Mouse (Mus musculus): ENCODE measurements around the gene S100a10. TPM values are rescaled to one million over a fixed set of nuclear protein-coding genes. Genes with fewer than 3 reads are reported as not detected.

S100a10 gene
- polyA plus RNA-seq, 1 experiment = 60.6 TPM

DNA sequence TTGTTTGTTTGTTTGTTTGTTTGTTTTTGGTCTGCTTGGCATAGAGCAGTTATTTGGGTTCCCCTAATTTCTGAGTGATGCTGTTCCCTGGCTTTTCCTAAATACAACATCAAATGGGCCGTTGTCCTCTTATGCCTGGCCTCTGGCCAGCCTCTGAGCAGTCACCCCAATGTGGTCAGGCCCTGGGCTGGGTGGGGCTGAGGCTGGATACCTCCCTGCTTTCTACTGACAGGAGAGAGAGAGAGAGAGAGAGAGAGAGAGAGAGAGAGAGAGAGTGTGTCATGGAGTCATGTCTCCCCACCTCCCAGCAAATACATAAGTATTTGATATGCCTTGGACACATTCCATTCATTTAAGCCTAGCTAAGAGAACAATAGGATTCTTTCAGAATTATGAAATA, 1.7 kb downstream of the S100a10 start:
- Histone ChIP-seq H3K27me3 (ENCODE audit: control insufficient read depth, insufficient read depth, low read length) (no peaks in the 10 kb centered on the region), H3K4me3 (replicated peaks; ENCODE audit: insufficient read depth, low read depth, low read length) (no peak overlapping the region), H3K27ac (ENCODE audit: insufficient read depth, low read length) (no peak overlapping the region), H3K4me1 (ENCODE audit: control insufficient read depth, insufficient read depth, low read length) (no peaks in the 10 kb centered on the region)
- TF ChIP-seq POLR2A (IDR thresholded peaks at IDR 0.05; ENCODE audit: borderline replicate concordance, insufficient read depth, low read length) (no peak), CTCF (IDR thresholded peaks at IDR 0.05; ENCODE audit: borderline replicate concordance, insufficient read depth, low read depth, low read length) (no peak)
- DNase-seq = no peak
- WGBS = 36% methylated on average over 1 of the region's 1 CpGs

- H3K27me3 ChIP-seq (ENCODE audit: control insufficient read depth, insufficient read depth, low read length) = no peaks in the 10 kb centered on the region
- no peaks in the 10 kb centered on the region for H3K4me1 ChIP-seq (ENCODE audit: control insufficient read depth, insufficient read depth, low read length)
- WGBS = 62% methylated on average over 4 of the region's 4 CpGs
- H3K4me3 ChIP-seq (replicated peaks; ENCODE audit: insufficient read depth, low read depth, low read length) = no peak overlapping the region
- DNase-seq = no peak
- H3K27ac ChIP-seq (ENCODE audit: insufficient read depth, low read length) = no peak overlapping the region
- no peak for TF ChIP-seq POLR2A (IDR thresholded peaks at IDR 0.05; ENCODE audit: borderline replicate concordance, insufficient read depth, low read length)
- no peak for TF ChIP-seq CTCF (IDR thresholded peaks at IDR 0.05; ENCODE audit: borderline replicate concordance, insufficient read depth, low read depth, low read length)
Measured at GRCm38 (mm10) chr3:93557471-93557870, 2.6 kb downstream of the S100a10 start.

GRCm38 (mm10) chr3:93559961-93560360, 5.1 kb downstream of the S100a10 start:
- Histone ChIP-seq H3K27me3 (ENCODE audit: control insufficient read depth, insufficient read depth, low read length) (no peaks in the 10 kb centered on the region), H3K27ac (ENCODE audit: insufficient read depth, low read length) (no peak overlapping the region), H3K4me1 (ENCODE audit: control insufficient read depth, insufficient read depth, low read length) (no peaks in the 10 kb centered on the region), H3K4me3 (replicated peaks; ENCODE audit: insufficient read depth, low read depth, low read length) (no peak overlapping the region)
- WGBS = 91% methylated on average over 6 of the region's 6 CpGs
- TF ChIP-seq CTCF (IDR thresholded peaks at IDR 0.05; ENCODE audit: borderline replicate concordance, insufficient read depth, low read depth, low read length) (no peak), POLR2A (IDR thresholded peaks at IDR 0.05; ENCODE audit: borderline replicate concordance, insufficient read depth, low read length) (no peak)
- DNase-seq = no peak

GRCm38 (mm10) chr3:93562372-93562771, 7.5 kb downstream of the S100a10 start:
- DNase-seq = no peak
- no peaks in the 10 kb centered on the region for H3K4me1 ChIP-seq (ENCODE audit: control insufficient read depth, insufficient read depth, low read length)
- no peak overlapping the region for H3K4me3 ChIP-seq (replicated peaks; ENCODE audit: insufficient read depth, low read depth, low read length)
- no peaks in the 10 kb centered on the region for H3K27me3 ChIP-seq (ENCODE audit: control insufficient read depth, insufficient read depth, low read length)
- H3K27ac ChIP-seq (ENCODE audit: insufficient read depth, low read length) = no peak overlapping the region
- 94% methylated on average over 2 of the region's 2 CpGs for WGBS
- TF ChIP-seq POLR2A (IDR thresholded peaks at IDR 0.05; ENCODE audit: borderline replicate concordance, insufficient read depth, low read length) (no peak), CTCF (IDR thresholded peaks at IDR 0.05; ENCODE audit: borderline replicate concordance, insufficient read depth, low read depth, low read length) (no peak)

DNA sequence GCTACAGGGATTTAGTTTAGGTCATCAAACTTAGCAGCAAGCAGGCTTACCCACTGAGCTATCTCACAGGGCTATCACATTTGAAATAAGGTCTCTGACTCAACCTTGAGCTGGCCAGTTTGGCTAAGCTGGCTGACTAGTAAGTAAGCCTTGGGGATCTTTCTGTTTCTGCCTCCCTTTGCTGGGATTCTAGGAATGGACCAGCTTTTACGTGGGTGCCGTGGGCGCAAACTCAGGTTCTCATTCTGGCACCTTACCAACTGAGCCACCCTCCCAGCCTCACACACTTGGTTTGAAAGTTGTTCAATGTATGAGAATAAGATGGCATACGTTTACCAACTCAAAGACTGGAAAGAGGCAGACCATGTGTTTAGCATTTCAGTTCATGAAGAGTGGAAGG, 8.3 kb downstream of the S100a10 start:
- no peaks in the 10 kb centered on the region for H3K4me1 ChIP-seq (ENCODE audit: control insufficient read depth, insufficient read depth, low read length)
- WGBS = 92% methylated on average over 4 of the region's 4 CpGs
- no peak for TF ChIP-seq CTCF (IDR thresholded peaks at IDR 0.05; ENCODE audit: borderline replicate concordance, insufficient read depth, low read depth, low read length)
- TF ChIP-seq POLR2A (IDR thresholded peaks at IDR 0.05; ENCODE audit: borderline replicate concordance, insufficient read depth, low read length) = no peak
- no peak overlapping the region for H3K4me3 ChIP-seq (replicated peaks; ENCODE audit: insufficient read depth, low read depth, low read length)
- H3K27ac ChIP-seq (ENCODE audit: insufficient read depth, low read length) = no peak overlapping the region
- no peaks in the 10 kb centered on the region for H3K27me3 ChIP-seq (ENCODE audit: control insufficient read depth, insufficient read depth, low read length)
- no peak for DNase-seq

GRCm38 (mm10) chr3:93566892-93567291, 12.0 kb downstream of the S100a10 start:
- H3K27me3 ChIP-seq (ENCODE audit: control insufficient read depth, insufficient read depth, low read length) = no peaks in the 10 kb centered on the region
- no peak overlapping the region for H3K27ac ChIP-seq (ENCODE audit: insufficient read depth, low read length)
- no peak overlapping the region for H3K4me3 ChIP-seq (replicated peaks; ENCODE audit: insufficient read depth, low read depth, low read length)
- no peak for TF ChIP-seq CTCF (IDR thresholded peaks at IDR 0.05; ENCODE audit: borderline replicate concordance, insufficient read depth, low read depth, low read length)
- TF ChIP-seq POLR2A (IDR thresholded peaks at IDR 0.05; ENCODE audit: borderline replicate concordance, insufficient read depth, low read length) = no peak
- WGBS = 96% methylated on average over 3 of the region's 3 CpGs
- no peaks in the 10 kb centered on the region for H3K4me1 ChIP-seq (ENCODE audit: control insufficient read depth, insufficient read depth, low read length)
- no peak for DNase-seq

GRCm38 (mm10) chr3:93567721-93568120, 12.8 kb downstream of the S100a10 start:
- TF ChIP-seq POLR2A (IDR thresholded peaks at IDR 0.05; ENCODE audit: borderline replicate concordance, insufficient read depth, low read length) (no peak), CTCF (IDR thresholded peaks at IDR 0.05; ENCODE audit: borderline replicate concordance, insufficient read depth, low read depth, low read length) (no peak)

GRCm38 (mm10) chr3:93568428-93569040, 13.7 kb downstream of the S100a10 start:
- Histone ChIP-seq H3K4me3 (replicated peaks; ENCODE audit: insufficient read depth, low read depth, low read length) (no peak overlapping the region), H3K4me1 (ENCODE audit: control insufficient read depth, insufficient read depth, low read length) (no peaks in the 10 kb centered on the region), H3K27ac (ENCODE audit: insufficient read depth, low read length) (no peak overlapping the region), H3K27me3 (ENCODE audit: control insufficient read depth, insufficient read depth, low read length) (no peaks in the 10 kb centered on the region)
- 19% methylated on average over 7 of the region's 7 CpGs for WGBS
- TF ChIP-seq CTCF (IDR thresholded peaks at IDR 0.05; ENCODE audit: borderline replicate concordance, insufficient read depth, low read depth, low read length) (no peak), POLR2A (IDR thresholded peaks at IDR 0.05; ENCODE audit: borderline replicate concordance, insufficient read depth, low read length) (no peak)
- peak in 1 of 2 experiments; percentile 3 for DNase-seq

More at GRCm38 (mm10) chr3:93567721-93568120, 12.8 kb downstream of the S100a10 start:
- DNase-seq = no peak
- no peaks in the 10 kb centered on the region for H3K27me3 ChIP-seq (ENCODE audit: control insufficient read depth, insufficient read depth, low read length)
- H3K27ac ChIP-seq (ENCODE audit: insufficient read depth, low read length) = no peak overlapping the region
- WGBS = 90% methylated on average over 6 of the region's 6 CpGs
- H3K4me3 ChIP-seq (replicated peaks; ENCODE audit: insufficient read depth, low read depth, low read length) = no peak overlapping the region
- no peaks in the 10 kb centered on the region for H3K4me1 ChIP-seq (ENCODE audit: control insufficient read depth, insufficient read depth, low read length)

Data from cerebellum, adult 2 months (tissue).